Mouse (Mus musculus) mesoderm, embryonic 11.5 days (tissue): ENCODE results near the gene 9130230L23Rik.

Source experiments
- DNase-seq: peaks from one replicate; pipeline ENCODE4 v3.0.0-alpha.2; 2012; ENCODE audit warnings: low read depth, low spot score

The 9130230L23Rik gene

GRCm38 (mm10) chr5:66004134-66004925 is at the start of gene 9130230L23Rik:
TSS of gene 9130230L23Rik (minus strand) at chr5:66004285.
- no peak for DNase-seq

GRCm38 (mm10) chr5:66052777-66053548 is 48.9 kb upstream of the 9130230L23Rik start:
- DNase-seq = no peak

- no peak for DNase-seq
These were observed 46.8 kb upstream of the 9130230L23Rik start for GRCm38 (mm10) chr5:66050841-66051240.

- no peak for DNase-seq
These were observed 42.3 kb upstream of the 9130230L23Rik start for GRCm38 (mm10) chr5:66046356-66046755.

GRCm38 (mm10) chr5:66043897-66044296 is 39.8 kb upstream of the 9130230L23Rik start:
- DNase-seq = no peak

GRCm38 (mm10) chr5:66042651-66043340 is 38.7 kb upstream of the 9130230L23Rik start:
- DNase-seq = no peak

- no peak for DNase-seq
These were observed 36.7 kb upstream of the 9130230L23Rik start for GRCm38 (mm10) chr5:66040744-66041279.

- DNase-seq = no peak
These were observed 35.7 kb upstream of the 9130230L23Rik start for GRCm38 (mm10) chr5:66039813-66040212.

GRCm38 (mm10) chr5:66037066-66037465 is 33.0 kb upstream of the 9130230L23Rik start:
- DNase-seq = no peak

GRCm38 (mm10) chr5:66036440-66037054 is 32.5 kb upstream of the 9130230L23Rik start:
- no peak for DNase-seq

GRCm38 (mm10) chr5:66034375-66035195 is 30.5 kb upstream of the 9130230L23Rik start:
- DNase-seq = no peak

GRCm38 (mm10) chr5:66032826-66033225 is 28.7 kb upstream of the 9130230L23Rik start:
- no peak for DNase-seq

- DNase-seq = no peak
These were observed 27.6 kb upstream of the 9130230L23Rik start for GRCm38 (mm10) chr5:66031699-66032098.

GRCm38 (mm10) chr5:66028232-66028631 is 24.1 kb upstream of the 9130230L23Rik start:
- DNase-seq = no peak

- no peak for DNase-seq
These were observed 23.1 kb upstream of the 9130230L23Rik start for GRCm38 (mm10) chr5:66027206-66027605.

- DNase-seq = no peak
These were observed 22.7 kb upstream of the 9130230L23Rik start for GRCm38 (mm10) chr5:66026796-66027195.

GRCm38 (mm10) chr5:66015449-66015961 is 11.4 kb upstream of the 9130230L23Rik start:
- DNase-seq = no peak

GRCm38 (mm10) chr5:66014437-66014836 is 10.4 kb upstream of the 9130230L23Rik start:
- DNase-seq = no peak

- DNase-seq = no peak
These were observed 9.9 kb upstream of the 9130230L23Rik start for GRCm38 (mm10) chr5:66013999-66014398.

- DNase-seq = no peak
These were observed 4.3 kb upstream of the 9130230L23Rik start for GRCm38 (mm10) chr5:66008245-66008967.
